Mouse (Mus musculus) CH12.LX (cell line): Measurements from ENCODE around the gene Popdc2. TPM values are rescaled to one million over a fixed set of nuclear protein-coding genes. Genes with fewer than 3 reads are reported as not detected.
A peak's percentile ranks its signal among the peaks of the same experiment; 100 is the strongest.

Source experiments
- DNase-seq: peaks from one replicate; pipeline ENCODE4 v3.0.0-alpha.2; 2013; ENCODE audit errors: extremely low read depth
- H3K27ac ChIP-seq: 2 replicates; pipeline ENCODE4 v1.5.1; 2012; ENCODE audit warnings: low read depth, mild to moderate bottlenecking, control low read depth, moderate library complexity; ENCODE audit not compliant: insufficient read depth
- H3K27me3 ChIP-seq: replicated peaks from 2 replicates; pipeline ENCODE3; 2012; ENCODE audit warnings: inconsistent platforms
- H3K36me3 ChIP-seq, 2 experiments: replicated peaks in 1 of 2; 2 replicates each; pipeline versions ENCODE3 to v1.6.1; 2012; ENCODE audit warnings: inconsistent platforms in 1 of 2, low read length in 1 of 2, mild to moderate bottlenecking in 1 of 2, mixed read lengths in 1 of 2, moderate library complexity in 1 of 2; ENCODE audit not compliant: control insufficient read depth in 1 of 2, insufficient read depth in 1 of 2
- H3K4me1 ChIP-seq, 2 experiments: 2 replicates each; pipeline ENCODE4 v1.6.1; 2012; ENCODE audit warnings: inconsistent platforms in 1 of 2, moderate library complexity in 1 of 2; ENCODE audit not compliant: insufficient read depth in 2 of 2, control insufficient read depth in 1 of 2
- H3K4me2 ChIP-seq: 2 replicates; pipeline ENCODE4 v1.6.1; 2012; ENCODE audit warnings: low read depth, mild to moderate bottlenecking, control low read depth; ENCODE audit not compliant: poor library complexity, insufficient read depth, severe bottlenecking
- H3K4me3 ChIP-seq, 3 experiments: fragments of 150-350 bp in 1 of 3; sonication (generic) in 1 of 3; replicated peaks in 1 of 3; 2 replicates each; pipeline versions ENCODE3 to v1.5.1; 2011 to 2012; ENCODE audit warnings: low read depth in 2 of 3, low read length in 2 of 3, mild to moderate bottlenecking in 2 of 3, moderate library complexity in 2 of 3, control low read depth in 1 of 3, improper control_type of control experiment in 1 of 3, inconsistent platforms in 1 of 3, mixed read lengths in 1 of 3; ENCODE audit not compliant: poor library complexity in 1 of 3
- H3K79me2 ChIP-seq: replicated peaks from 2 replicates; pipeline ENCODE4 v1.6.1; 2012; ENCODE audit warnings: mild to moderate bottlenecking, moderate library complexity; ENCODE audit not compliant: control insufficient read depth, poor library complexity, insufficient read depth, severe bottlenecking; ENCODE audit errors: extremely low read depth
- H3K9ac ChIP-seq: 2 replicates; pipeline ENCODE4 v1.6.1; 2012; ENCODE audit warnings: low read depth, mild to moderate bottlenecking, control low read depth, moderate library complexity; ENCODE audit not compliant: insufficient read depth
- H3K9me3 ChIP-seq: replicated peaks from 2 replicates; pipeline ENCODE3; 2012; ENCODE audit warnings: low read length, inconsistent platforms, mixed read lengths
- CHD1 ChIP-seq: IDR thresholded peaks from 2 replicates; pipeline ENCODE4 v1.6.1; 2012; ENCODE audit warnings: low read depth, low read length, improper control_type of control experiment, inconsistent platforms
- CHD2 ChIP-seq: IDR thresholded peaks from 2 replicates; pipeline ENCODE4 v1.6.1; 2011; ENCODE audit warnings: low read length, improper control_type of control experiment
- CTCF ChIP-seq, 2 experiments: IDR thresholded peaks in 1 of 2; conservative IDR thresholded peaks in 1 of 2; 2 replicates each; pipeline ENCODE4 v1.5.1; 2011 to 2012; ENCODE audit warnings: low read depth in 2 of 2, low read length in 2 of 2, improper control_type of control experiment in 1 of 2, inconsistent platforms in 1 of 2, mild to moderate bottlenecking in 1 of 2, moderate library complexity in 1 of 2
- E2F4 ChIP-seq: IDR thresholded peaks from 2 replicates; pipeline ENCODE4 v1.6.1; 2011; ENCODE audit warnings: low read depth, low read length, improper control_type of control experiment; ENCODE audit not compliant: insufficient replicate concordance
- ELF1 ChIP-seq: IDR thresholded peaks from 2 replicates; pipeline ENCODE4 v1.6.1; 2014; ENCODE audit warnings: low read depth, mild to moderate bottlenecking, inconsistent platforms, low read length, improper control_type of control experiment
- EP300 ChIP-seq: IDR thresholded peaks from 2 replicates; pipeline ENCODE4 v1.6.1; 2011; ENCODE audit warnings: low read length, improper control_type of control experiment
- ETS1 ChIP-seq: conservative IDR thresholded peaks from 2 replicates; pipeline ENCODE4 v1.6.1; 2012; ENCODE audit warnings: low read depth, mild to moderate bottlenecking, inconsistent platforms, low read length, improper control_type of control experiment, moderate library complexity
- GABPA ChIP-seq: IDR thresholded peaks from 2 replicates; pipeline ENCODE4 v1.6.1; 2012; ENCODE audit warnings: low read depth, low read length, improper control_type of control experiment, inconsistent platforms; ENCODE audit not compliant: insufficient replicate concordance
- IRF4 ChIP-seq: IDR thresholded peaks from 2 replicates; pipeline ENCODE4 v1.6.1; 2014; ENCODE audit warnings: low read depth, mild to moderate bottlenecking, inconsistent platforms, low read length, improper control_type of control experiment
- JUN ChIP-seq: IDR thresholded peaks from 2 replicates; pipeline ENCODE4 v1.6.1; 2011; ENCODE audit warnings: low read depth, mild to moderate bottlenecking, low read length, improper control_type of control experiment, moderate library complexity; ENCODE audit not compliant: insufficient read depth
- JUND ChIP-seq: conservative IDR thresholded peaks from 2 replicates; pipeline ENCODE4 v1.6.1; 2011; ENCODE audit warnings: low read depth, low read length, improper control_type of control experiment
- KAT2A ChIP-seq: IDR thresholded peaks from 2 replicates; pipeline ENCODE4 v1.6.1; 2012; ENCODE audit warnings: low read length, improper control_type of control experiment, inconsistent platforms; ENCODE audit not compliant: insufficient replicate concordance
- MAFK ChIP-seq: IDR thresholded peaks from 2 replicates; pipeline ENCODE4 v1.6.1; 2011; ENCODE audit warnings: low read length, improper control_type of control experiment; ENCODE audit not compliant: insufficient replicate concordance
- MAX ChIP-seq: IDR thresholded peaks from 2 replicates; pipeline ENCODE4 v1.6.1; 2011; ENCODE audit warnings: low read length, improper control_type of control experiment
- MAZ ChIP-seq: IDR thresholded peaks from 2 replicates; pipeline ENCODE4 v1.6.1; 2012; ENCODE audit warnings: low read depth, mild to moderate bottlenecking, inconsistent platforms, low read length, improper control_type of control experiment, moderate library complexity
- MEF2A ChIP-seq: IDR thresholded peaks from 2 replicates; pipeline ENCODE4 v1.6.1; 2014; ENCODE audit warnings: low read depth, mild to moderate bottlenecking, inconsistent platforms, low read length, improper control_type of control experiment, borderline replicate concordance
- MXI1 ChIP-seq: IDR thresholded peaks from 2 replicates; pipeline ENCODE4 v1.6.1; 2011; ENCODE audit warnings: mild to moderate bottlenecking, low read depth, low read length, improper control_type of control experiment
- MYC ChIP-seq: IDR thresholded peaks from 2 replicates; pipeline ENCODE4 v1.6.1; 2011; ENCODE audit warnings: low read depth, mild to moderate bottlenecking, improper control_type of control experiment, low read length
- NELFE ChIP-seq: IDR thresholded peaks from 2 replicates; pipeline ENCODE4 v1.6.1; 2011; ENCODE audit warnings: low read depth, low read length, improper control_type of control experiment
- NRF1 ChIP-seq: IDR thresholded peaks from 2 replicates; pipeline ENCODE4 v1.6.1; 2014; ENCODE audit warnings: low read depth, mild to moderate bottlenecking, inconsistent platforms, low read length, improper control_type of control experiment, moderate library complexity
- PAX5 ChIP-seq: IDR thresholded peaks from 2 replicates; pipeline ENCODE4 v1.6.1; 2012; ENCODE audit warnings: low read length, inconsistent platforms, mixed read lengths
- POLR2A ChIP-seq: IDR thresholded peaks from 2 replicates; pipeline ENCODE4 v1.6.1; 2011; ENCODE audit warnings: low read depth, mild to moderate bottlenecking, improper control_type of control experiment, low read length
- POLR2AphosphoS2 ChIP-seq: IDR thresholded peaks from 2 replicates; pipeline ENCODE4 v1.6.1; 2011; ENCODE audit warnings: low read depth, low read length, improper control_type of control experiment
- RAD21 ChIP-seq: IDR thresholded peaks from 2 replicates; pipeline ENCODE4 v1.6.1; 2011; ENCODE audit warnings: low read depth, mild to moderate bottlenecking, low read length, improper control_type of control experiment, moderate library complexity
- RCOR1 ChIP-seq: conservative IDR thresholded peaks from 2 replicates; pipeline ENCODE4 v1.6.1; 2012; ENCODE audit warnings: low read depth, mild to moderate bottlenecking, inconsistent platforms, low read length, improper control_type of control experiment
- SIN3A ChIP-seq: IDR thresholded peaks from 2 replicates; pipeline ENCODE4 v1.6.1; 2012; ENCODE audit warnings: low read length, improper control_type of control experiment, inconsistent platforms
- SMC3 ChIP-seq: IDR thresholded peaks from 2 replicates; pipeline ENCODE4 v1.6.1; 2011; ENCODE audit warnings: low read depth, low read length, improper control_type of control experiment
- TBP ChIP-seq: conservative IDR thresholded peaks from 2 replicates; pipeline ENCODE4 v1.6.1; 2011; ENCODE audit warnings: low read depth, low read length, improper control_type of control experiment
- UBTF ChIP-seq: IDR thresholded peaks from 2 replicates; pipeline ENCODE4 v1.6.1; 2012; ENCODE audit warnings: low read depth, mild to moderate bottlenecking, inconsistent platforms, low read length, improper control_type of control experiment, moderate library complexity
- USF1 ChIP-seq: IDR thresholded peaks from 2 replicates; pipeline ENCODE4 v1.6.1; 2014; ENCODE audit warnings: low read depth, mild to moderate bottlenecking, inconsistent platforms, low read length, improper control_type of control experiment
- USF2 ChIP-seq: conservative IDR thresholded peaks from 2 replicates; pipeline ENCODE4 v1.6.1; 2011; ENCODE audit warnings: low read depth, low read length, improper control_type of control experiment
- ZC3H11A ChIP-seq: IDR thresholded peaks from 2 replicates; pipeline ENCODE4 v1.6.1; 2012; ENCODE audit warnings: low read depth, mild to moderate bottlenecking, inconsistent platforms, low read length, improper control_type of control experiment
- ZKSCAN1 ChIP-seq: IDR thresholded peaks from 2 replicates; pipeline ENCODE4 v1.6.1; 2012; ENCODE audit warnings: low read depth, inconsistent platforms, low read length, improper control_type of control experiment, borderline replicate concordance
- ZMIZ1 ChIP-seq: IDR thresholded peaks from 2 replicates; pipeline ENCODE4 v1.6.1; 2012; ENCODE audit warnings: low read depth, mild to moderate bottlenecking, inconsistent platforms, low read length, improper control_type of control experiment
- ZNF384 ChIP-seq: IDR thresholded peaks from 2 replicates; pipeline ENCODE4 v1.6.1; 2012; ENCODE audit warnings: low read depth, low read length, improper control_type of control experiment, inconsistent platforms
- dilution Hi-C: fragments of 300-500 bp; cut with MboI; formaldehyde crosslinking; loops from 2 replicates; pipeline ENCODE4 v1.14.3; 2020; ENCODE audit warnings: low sequenced_read_pairs; ENCODE audit not compliant: extremely low pct_unique_long_range_greater_than_20kb, extremely low pct_ligation_motif_present
- in situ Hi-C: fragments of 300-500 bp; cut with MboI; formaldehyde crosslinking; loops from 3 replicates; pipeline ENCODE4 v1.14.3; 2019; ENCODE audit warnings: low sequenced_read_pairs, low pct_ligation_motif_present, low pct_unique_long_range_greater_than_20kb, mixed read lengths
- polyA plus RNA-seq: library from polyadenylated mRNA; unstranded; fragments of >175 nt; gene quantifications from 2 replicates; pipeline ENCODE4 v1.2.1, GENCODE M21; 2012; ENCODE audit warnings: low read depth; ENCODE audit not compliant: insufficient read length
- total RNA-seq, 2 experiments: library from RNA; depleted of rRNA; stranded (reverse); fragments of 300-350 nt in 1 of 2; fragments of >200 nt in 1 of 2; gene quantifications; 2 replicates each; pipeline ENCODE4 v1.2.3; 2012 to 2014

Popdc2 gene
- total and polyA plus RNA-seq, 3 experiments = 0.17 to 3.6 (median 1.1) TPM

GRCm38 (mm10) chr16:38394191-38394618, 32.2 kb downstream of the Popdc2 start (continued):
- TF ChIP-seq ZKSCAN1 (no peak), POLR2AphosphoS2 (no peak), ZMIZ1 (no peak), MAZ (no peak), NRF1 (no peak), IRF4 (no peak), CHD2 (no peak), POLR2A (no peak)

DNA sequence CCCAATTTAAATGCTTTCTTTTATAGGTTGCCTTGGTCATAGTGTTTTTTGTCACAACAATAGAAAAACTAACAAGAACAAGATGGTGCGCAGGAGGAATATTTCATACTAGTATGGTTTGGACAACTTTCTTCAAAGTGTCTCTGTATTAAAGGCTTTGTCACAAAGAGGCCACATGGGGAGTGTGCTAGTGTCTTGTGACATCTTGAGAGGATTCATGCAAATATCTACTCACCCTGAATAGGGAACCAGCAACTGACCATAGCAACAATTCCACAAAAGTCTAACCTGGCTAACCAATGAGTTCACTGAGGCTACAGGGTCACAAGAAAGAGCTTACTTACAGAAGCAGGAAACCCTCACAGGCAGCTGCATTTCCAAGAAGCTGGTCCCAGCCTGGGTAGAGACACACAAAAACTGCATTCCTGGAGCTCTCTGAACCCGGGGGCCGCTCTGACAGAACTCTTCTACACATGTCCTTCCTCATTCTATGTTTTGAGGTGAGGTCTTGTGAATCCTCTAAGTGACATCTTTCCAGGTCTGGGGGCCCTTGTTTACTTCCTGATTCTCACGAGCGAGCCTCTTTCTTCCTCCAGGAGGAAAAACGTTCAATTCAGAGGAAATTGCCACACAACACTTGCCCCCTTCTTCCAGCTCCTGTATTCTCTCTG, 33.2 kb downstream of the Popdc2 start:
- DNase-seq = peak; percentile 83
- peak; percentile 95 for TF ChIP-seq TBP
- TF ChIP-seq MAFK = no peak
- no peak for TF ChIP-seq GABPA
- TF ChIP-seq KAT2A = no peak
- TF ChIP-seq MEF2A = peak; percentile 86
- TF ChIP-seq SIN3A = no peak
- TF ChIP-seq POLR2A = peak; percentile 68
- no peak for TF ChIP-seq CTCF (conservative IDR thresholded peaks at IDR 0.05 in 1 of 2, IDR thresholded peaks at IDR 0.05 in 1 of 2; ENCODE audit: low read depth in 2 of 2, low read length in 2 of 2)
- no peak for TF ChIP-seq NRF1
- TF ChIP-seq PAX5 = no peak
- peak; percentile 61; the same call in 1 of the 2 replicates for TF ChIP-seq ZMIZ1
- TF ChIP-seq E2F4 = no peak
- TF ChIP-seq EP300 = peak; percentile 89
- no peak for TF ChIP-seq ZNF384
- TF ChIP-seq ETS1 = peak; percentile 92
- TF ChIP-seq USF1 = no peak
- TF ChIP-seq POLR2AphosphoS2 = peak; percentile 33; the same call in 1 of the 2 replicates
- peak; percentile 43; the same call in 1 of the 2 replicates for TF ChIP-seq SMC3
- TF ChIP-seq UBTF = no peak
- TF ChIP-seq MAX = peak; percentile 93
- peak; percentile 21; the same call in 1 of the 2 replicates for TF ChIP-seq MAZ
- 0 out of 2 replicates have a peak, but pooled peaks have one; percentile 76 for TF ChIP-seq MXI1
- no peak for TF ChIP-seq ZKSCAN1
- peak; percentile 85; the same call in 1 of the 2 replicates for TF ChIP-seq IRF4
- peak; percentile 47; the same call in 1 of the 2 replicates for TF ChIP-seq USF2
- no peak for TF ChIP-seq JUN
- peak; percentile 79 for TF ChIP-seq JUND
- TF ChIP-seq ZC3H11A = no peak
- TF ChIP-seq CHD1 = no peak; the same call in none of the 2 replicates
- peak; percentile 10 for TF ChIP-seq RAD21
- peak; percentile 96 for TF ChIP-seq MYC
- no peak; the same call in 1 of the 2 replicates for TF ChIP-seq RCOR1
- TF ChIP-seq NELFE = 0 out of 2 replicates have a peak, but pooled peaks have one; percentile 12
- peak; percentile 37; the same call in 1 of the 2 replicates for TF ChIP-seq ELF1

More for the DNA sequence above, 33.2 kb downstream of the Popdc2 start:
- in situ Hi-C loops (no loop called here), dilution Hi-C loops (no loop called here)
- H3K4me2 ChIP-seq = peak overlapping the region; percentile 64
- peaks cover 0 to 2% of the 10 kb centered on the region in 2 experiments for H3K36me3 ChIP-seq
- H3K9me3 ChIP-seq = no peaks in the 10 kb centered on the region
- no peaks in the 10 kb centered on the region; the same call in 1 of the 2 replicates for H3K79me2 ChIP-seq
- no peaks in the 10 kb centered on the region for H3K27me3 ChIP-seq
- peaks cover 37 to 78% of the 10 kb centered on the region in 2 experiments for H3K4me1 ChIP-seq
- H3K4me3 ChIP-seq = peak overlapping the region in 2 of 3 experiments; percentile 30 to 41
- H3K27ac ChIP-seq = peak overlapping the region; percentile 99
- H3K9ac ChIP-seq = peak overlapping the region; percentile 93
